Mouse (Mus musculus): Measurements from ENCODE around the gene Shroom3.
A peak's percentile ranks its signal among the peaks of the same experiment; 100 is the strongest.

Gene Shroom3

GRCm38 (mm10) chr5:92969443-92969842, 286.2 kb downstream of the Shroom3 start:
- DNase-seq (ENCODE audit: inconsistent ontology term) = no peak

- DNase-seq (ENCODE audit: inconsistent ontology term) = no peak
These were observed 286.7 kb downstream of the Shroom3 start for GRCm38 (mm10) chr5:92969926-92970325.

- DNase-seq (ENCODE audit: inconsistent ontology term) = no peak
These were observed 287.2 kb downstream of the Shroom3 start for GRCm38 (mm10) chr5:92970480-92970879.

GRCm38 (mm10) chr5:92980393-92980792, 297.2 kb downstream of the Shroom3 start:
- DNase-seq (ENCODE audit: inconsistent ontology term) = no peak

GRCm38 (mm10) chr5:92980862-92981261, 297.6 kb downstream of the Shroom3 start:
- DNase-seq (ENCODE audit: inconsistent ontology term) = no peak

- no peak for DNase-seq (ENCODE audit: inconsistent ontology term)
These were observed 299.4 kb downstream of the Shroom3 start for GRCm38 (mm10) chr5:92982673-92983072.

GRCm38 (mm10) chr5:92983942-92984341, 300.7 kb downstream of the Shroom3 start:
- DNase-seq (ENCODE audit: inconsistent ontology term) = no peak

- DNase-seq (ENCODE audit: inconsistent ontology term) = peak; percentile 95
These were observed 301.5 kb downstream of the Shroom3 start for GRCm38 (mm10) chr5:92984692-92985091.

GRCm38 (mm10) chr5:92985391-92985790, 302.2 kb downstream of the Shroom3 start:
- no peak for DNase-seq (ENCODE audit: inconsistent ontology term)

- no peak for DNase-seq (ENCODE audit: inconsistent ontology term)
These were observed 303.7 kb downstream of the Shroom3 start for GRCm38 (mm10) chr5:92986651-92987610.

GRCm38 (mm10) chr5:92987891-92988768, 304.9 kb downstream of the Shroom3 start:
- DNase-seq (ENCODE audit: inconsistent ontology term) = no peak

- no peak for DNase-seq (ENCODE audit: inconsistent ontology term)
These were observed 305.6 kb downstream of the Shroom3 start for GRCm38 (mm10) chr5:92988769-92989356.

GRCm38 (mm10) chr5:92992106-92992505, 308.9 kb downstream of the Shroom3 start:
- no peak for DNase-seq (ENCODE audit: inconsistent ontology term)

- no peak for DNase-seq (ENCODE audit: inconsistent ontology term)
These were observed 311.1 kb downstream of the Shroom3 start for GRCm38 (mm10) chr5:92994309-92994708.

GRCm38 (mm10) chr5:92994861-92995260, 311.6 kb downstream of the Shroom3 start:
- DNase-seq (ENCODE audit: inconsistent ontology term) = no peak

GRCm38 (mm10) chr5:92997428-92998120, 314.3 kb downstream of the Shroom3 start:
- peak; percentile 40 for DNase-seq (ENCODE audit: inconsistent ontology term)

GRCm38 (mm10) chr5:92998494-92999016, 315.3 kb downstream of the Shroom3 start:
- no peak for DNase-seq (ENCODE audit: inconsistent ontology term)

- no peak for DNase-seq (ENCODE audit: inconsistent ontology term)
These were observed 316.8 kb downstream of the Shroom3 start for GRCm38 (mm10) chr5:93000060-93000459.

- no peak for DNase-seq (ENCODE audit: inconsistent ontology term)
These were observed 317.8 kb downstream of the Shroom3 start for GRCm38 (mm10) chr5:93000774-93001757.

- DNase-seq (ENCODE audit: inconsistent ontology term) = no peak
These were observed 319.4 kb downstream of the Shroom3 start for GRCm38 (mm10) chr5:93002615-93003014.

All from Muller cell, postnatal 12 days (primary cell).